Mouse (Mus musculus): ENCODE data around the gene Slc22a23. TPM values are rescaled to one million over a fixed set of nuclear protein-coding genes. Genes with fewer than 3 reads are reported as not detected.

Slc22a23 gene
- polyA plus RNA-seq, 1 experiment from 2014 or later = 5.5 TPM

GRCm38 (mm10) chr13:34132299-34132698 lies 212.7 kb downstream of the Slc22a23 start:
- Histone ChIP-seq H3K27me3 (no peaks in the 10 kb centered on the region), H3K4me1 (peaks cover 32% of the 10 kb centered on the region), H3K36me3 (no peaks in the 10 kb centered on the region), H3K4me3 (peak overlapping the region; percentile 63), H3K9me3 (no peaks in the 10 kb centered on the region), H3K9ac (0 out of 2 replicates have a peak overlapping the region, but pooled peaks have one; percentile 24), H3K27ac (peak overlapping the region; percentile 94), H3K4me2 (replicated peaks) (peak overlapping the region; percentile 78)
- 1% methylated on average over 15 of the region's 15 CpGs for WGBS
- ATAC-seq (ENCODE audit: insufficient number of reproducible peaks, insufficient read depth, low FRiP score, low TSS enrichment) = no peak

GRCm38 (mm10) chr13:34131708-34132060 lies 213.3 kb downstream of the Slc22a23 start:
- H3K9ac ChIP-seq = peak overlapping the region; percentile 46; the same call in 1 of the 2 replicates
- peak overlapping the region; percentile 63 for H3K4me3 ChIP-seq
- WGBS = under 1% methylated on average over 10 of the region's 10 CpGs
- peak; percentile 38; the same call in 1 of the 2 replicates for ATAC-seq (ENCODE audit: insufficient number of reproducible peaks, insufficient read depth, low FRiP score, low TSS enrichment)
- H3K4me1 ChIP-seq = peaks cover 32% of the 10 kb centered on the region
- no peaks in the 10 kb centered on the region for H3K9me3 ChIP-seq
- H3K27ac ChIP-seq = peak overlapping the region; percentile 94
- H3K4me2 ChIP-seq (replicated peaks) = peak overlapping the region; percentile 78
- H3K27me3 ChIP-seq = no peaks in the 10 kb centered on the region
- no peaks in the 10 kb centered on the region for H3K36me3 ChIP-seq

- peak overlapping the region; percentile 94 for H3K27ac ChIP-seq
- H3K4me3 ChIP-seq = peak overlapping the region; percentile 63
- ATAC-seq (ENCODE audit: insufficient number of reproducible peaks, insufficient read depth, low FRiP score, low TSS enrichment) = peak; percentile 47
- under 1% methylated on average over 24 of the region's 24 CpGs for WGBS
- H3K4me1 ChIP-seq = peaks cover 35% of the 10 kb centered on the region
- no peaks in the 10 kb centered on the region for H3K9me3 ChIP-seq
- H3K4me2 ChIP-seq (replicated peaks) = peak overlapping the region; percentile 78
- H3K36me3 ChIP-seq = no peaks in the 10 kb centered on the region
- H3K9ac ChIP-seq = peak overlapping the region; percentile 62
- H3K27me3 ChIP-seq = no peaks in the 10 kb centered on the region
Observed at GRCm38 (mm10) chr13:34131011-34131707, 213.8 kb downstream of the Slc22a23 start.

GRCm38 (mm10) chr13:34130226-34130731 lies 214.7 kb downstream of the Slc22a23 start, which contains the start of gene Tubb2b:
Gene Tubb2b (minus strand): TSS chr13:34130466.
- peak within 1 kb of the TSS; percentile 63 for H3K4me3 ChIP-seq
- peak; percentile 92 for ATAC-seq (ENCODE audit: insufficient number of reproducible peaks, insufficient read depth, low FRiP score, low TSS enrichment)
- H3K4me2 ChIP-seq (replicated peaks) = peak within 1 kb of the TSS; percentile 78
- no peaks in the 10 kb centered on the region for H3K27me3 ChIP-seq
- H3K9ac ChIP-seq = peak within 1 kb of the TSS; percentile 62
- 1% methylated on average over 26 of the region's 26 CpGs for WGBS
- peaks cover 41% of the 10 kb centered on the region for H3K4me1 ChIP-seq
- H3K27ac ChIP-seq = peak within 1 kb of the TSS; percentile 94
- no peaks in the 10 kb centered on the region for H3K9me3 ChIP-seq
- H3K36me3 ChIP-seq = no peaks in the 10 kb centered on the region

DNA sequence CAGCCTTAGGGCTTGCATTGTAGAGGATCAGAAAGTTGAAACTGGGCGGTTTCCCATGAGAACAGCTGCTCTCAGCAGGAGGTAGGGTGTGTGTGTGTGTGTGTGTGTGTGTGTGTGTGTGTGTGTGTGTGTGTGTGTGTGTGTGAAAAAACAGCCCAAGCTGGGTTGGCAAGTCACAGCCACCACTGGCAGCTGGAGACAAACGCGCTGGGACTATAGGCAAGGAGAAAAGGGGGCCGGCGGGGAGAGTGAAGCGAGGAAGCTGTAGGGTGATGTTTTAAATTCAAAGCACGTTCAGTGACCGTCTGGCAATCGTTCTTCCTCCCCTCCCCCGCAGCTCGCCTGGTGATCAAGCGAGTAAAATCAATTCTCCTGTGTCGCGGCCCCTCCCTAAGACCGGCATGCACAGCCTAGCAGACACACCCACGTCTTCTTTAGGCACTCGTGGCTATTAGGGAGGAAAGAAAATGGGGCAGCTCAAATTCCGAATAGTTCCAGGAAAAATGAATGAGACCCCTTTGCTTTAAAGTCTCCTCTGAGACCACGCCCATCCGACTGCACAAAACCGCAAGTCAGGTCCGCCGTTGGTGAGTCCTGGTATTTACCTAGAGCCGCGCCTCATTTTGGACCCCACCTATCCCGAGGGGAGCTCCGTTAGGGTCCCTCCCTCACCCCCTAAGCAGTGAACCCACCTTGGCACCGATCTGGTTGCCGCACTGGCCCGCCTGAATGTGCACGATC lies 215.3 kb downstream of the Slc22a23 start:
- Histone ChIP-seq H3K4me1 (peaks cover 43% of the 10 kb centered on the region), H3K4me2 (replicated peaks) (peak overlapping the region; percentile 78), H3K4me3 (peak overlapping the region; percentile 63), H3K27me3 (no peaks in the 10 kb centered on the region), H3K9me3 (no peaks in the 10 kb centered on the region), H3K27ac (peak overlapping the region; percentile 94), H3K36me3 (0 out of 2 replicates have a peak, but pooled peaks cover 5% of the 10 kb centered on the region), H3K9ac (peak overlapping the region; percentile 62)
- peak; percentile 6; the same call in 1 of the 2 replicates for ATAC-seq (ENCODE audit: insufficient number of reproducible peaks, insufficient read depth, low FRiP score, low TSS enrichment)
- under 1% methylated on average over 31 of the region's 31 CpGs for WGBS

Other genes starting within 250 kb of the Slc22a23 start
- 66.5 and 77.7 TPM in 2 replicates for gene Tubb2b, start 214.7 kb downstream of the Slc22a23 start, polyA plus RNA-seq (2016; fragmentation: Nextera tagmentation; extraction: Ambion mirVana)
- gene Psmg4, start 182.2 kb downstream of the Slc22a23 start, polyA plus RNA-seq (2016; fragmentation: Nextera tagmentation; extraction: Ambion mirVana) = 111 TPM in 2 replicates

Data from embryonic facial prominence, embryonic 12.5 days (tissue).